Mouse (Mus musculus) thymus, postnatal 4 days (tissue): ENCODE results near the gene Hgd.
A peak's percentile ranks its signal among the peaks of the same experiment; 100 is the strongest.

Source experiments
- DNase-seq: peaks from one replicate; pipeline ENCODE4 v3.0.0; 2021

Gene Hgd

DNA sequence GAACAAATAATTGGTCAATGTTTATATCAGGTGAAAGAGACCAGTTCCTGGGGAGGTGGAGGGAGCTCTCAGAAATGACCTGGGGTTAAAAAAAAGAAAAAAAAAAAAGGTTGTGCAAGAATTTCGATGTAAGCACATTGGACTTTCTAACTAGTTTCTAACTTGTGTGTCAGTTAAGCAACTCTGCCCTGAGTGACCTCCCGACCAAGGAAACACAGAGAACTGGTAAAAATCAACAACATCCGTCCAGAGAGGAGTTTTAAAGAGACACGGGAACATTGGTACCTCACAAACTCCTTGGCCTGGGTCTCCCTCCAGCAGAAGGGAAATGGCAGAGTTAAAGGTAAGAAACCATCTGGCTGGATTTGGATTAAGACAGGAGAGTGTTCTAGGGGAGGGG, at the start of gene Hgd:
Hgd (plus strand) TSS at position 160 of the 400 bp plus-strand sequence.
- no peak for DNase-seq

DNA sequence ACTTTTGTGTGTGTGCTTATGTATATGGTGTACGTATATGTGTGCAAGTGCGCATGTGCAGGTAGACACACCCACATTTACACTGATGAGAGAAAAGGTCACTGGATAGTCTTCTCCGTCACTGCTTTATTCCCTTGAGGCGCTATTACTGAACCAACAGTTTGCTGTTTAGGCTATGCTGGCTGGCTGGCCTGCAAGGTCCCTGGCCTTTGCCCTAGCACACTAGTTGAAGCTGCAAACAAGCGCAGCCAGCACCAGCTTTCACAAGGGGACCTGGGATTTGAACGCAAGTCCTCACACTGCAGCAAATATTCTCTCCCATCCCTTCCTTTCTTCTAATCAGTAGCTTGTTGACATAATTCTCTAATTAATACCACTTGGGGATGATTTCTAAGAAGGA, 49.8 kb upstream of the Hgd start:
- DNase-seq: no peak

DNA sequence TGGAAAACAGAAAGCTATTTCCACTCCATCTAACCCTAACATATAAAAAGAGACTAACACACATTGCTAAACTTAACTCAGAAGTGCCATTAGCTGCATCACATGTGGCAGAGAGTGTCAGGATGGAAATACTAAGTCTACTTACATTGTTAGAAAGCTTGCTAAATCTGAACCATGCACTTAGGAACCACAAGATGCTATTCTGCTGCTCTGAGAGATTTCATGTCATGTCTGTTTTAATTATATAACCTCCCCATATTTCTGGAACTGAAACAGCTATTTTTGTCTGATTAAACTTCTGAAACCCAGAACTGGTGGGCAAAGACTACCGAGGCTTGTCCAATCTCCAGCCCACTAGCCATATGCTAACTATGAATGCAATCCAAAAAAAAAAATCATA, 47.9 kb upstream of the Hgd start:
- DNase-seq: no peak

DNA sequence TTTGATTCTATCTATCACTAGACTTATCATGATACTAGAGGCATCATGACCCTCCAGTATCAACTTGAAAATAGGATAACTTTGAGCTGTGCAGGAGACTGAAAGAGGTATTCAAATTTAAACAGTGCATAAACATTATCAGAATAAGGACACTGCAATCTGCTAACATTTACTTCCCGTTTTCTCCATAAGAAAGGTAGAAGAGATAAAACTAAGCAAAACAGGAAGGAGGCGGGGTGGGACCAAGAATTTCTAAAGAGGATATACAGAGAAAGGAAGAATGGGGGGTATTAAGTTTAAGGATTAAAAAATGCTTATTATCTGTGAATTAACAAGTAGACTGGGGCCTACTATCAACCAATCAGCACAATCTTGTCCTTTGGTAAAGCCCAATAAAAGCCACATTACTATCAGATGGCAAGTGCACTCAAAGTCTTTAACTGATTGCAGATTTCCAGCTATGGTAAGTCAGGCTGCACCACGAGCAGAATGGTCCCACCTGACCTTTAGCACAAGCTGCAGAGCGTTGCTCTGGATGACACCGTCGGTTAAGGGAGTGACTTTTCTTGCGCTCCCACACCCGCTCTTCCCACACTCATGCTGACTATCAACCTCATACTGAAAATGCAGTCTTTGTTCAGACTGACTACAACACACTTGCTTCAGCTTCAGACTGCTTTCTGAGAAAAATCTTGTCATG, 46.4 kb upstream of the Hgd start:
- DNase-seq: no peak

DNA sequence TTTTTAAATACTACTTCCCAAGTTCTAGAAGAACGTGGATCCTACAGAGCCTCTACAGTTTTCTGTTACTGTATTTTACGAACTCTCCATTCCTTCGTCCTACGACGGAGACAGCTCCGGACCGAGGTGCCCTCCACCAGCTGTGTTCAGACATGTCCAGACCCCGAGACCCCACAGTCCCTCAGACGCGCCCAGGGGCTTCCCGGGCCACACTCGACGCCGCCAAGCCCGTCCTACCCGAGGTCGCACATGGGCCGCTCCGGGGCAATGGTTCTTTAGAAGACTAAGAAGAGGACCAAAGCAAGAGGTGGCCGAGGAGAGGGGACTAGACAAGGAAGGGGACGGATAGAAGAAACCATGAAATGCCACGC, 40.7 kb upstream of the Hgd start:
- no peak for DNase-seq

DNA sequence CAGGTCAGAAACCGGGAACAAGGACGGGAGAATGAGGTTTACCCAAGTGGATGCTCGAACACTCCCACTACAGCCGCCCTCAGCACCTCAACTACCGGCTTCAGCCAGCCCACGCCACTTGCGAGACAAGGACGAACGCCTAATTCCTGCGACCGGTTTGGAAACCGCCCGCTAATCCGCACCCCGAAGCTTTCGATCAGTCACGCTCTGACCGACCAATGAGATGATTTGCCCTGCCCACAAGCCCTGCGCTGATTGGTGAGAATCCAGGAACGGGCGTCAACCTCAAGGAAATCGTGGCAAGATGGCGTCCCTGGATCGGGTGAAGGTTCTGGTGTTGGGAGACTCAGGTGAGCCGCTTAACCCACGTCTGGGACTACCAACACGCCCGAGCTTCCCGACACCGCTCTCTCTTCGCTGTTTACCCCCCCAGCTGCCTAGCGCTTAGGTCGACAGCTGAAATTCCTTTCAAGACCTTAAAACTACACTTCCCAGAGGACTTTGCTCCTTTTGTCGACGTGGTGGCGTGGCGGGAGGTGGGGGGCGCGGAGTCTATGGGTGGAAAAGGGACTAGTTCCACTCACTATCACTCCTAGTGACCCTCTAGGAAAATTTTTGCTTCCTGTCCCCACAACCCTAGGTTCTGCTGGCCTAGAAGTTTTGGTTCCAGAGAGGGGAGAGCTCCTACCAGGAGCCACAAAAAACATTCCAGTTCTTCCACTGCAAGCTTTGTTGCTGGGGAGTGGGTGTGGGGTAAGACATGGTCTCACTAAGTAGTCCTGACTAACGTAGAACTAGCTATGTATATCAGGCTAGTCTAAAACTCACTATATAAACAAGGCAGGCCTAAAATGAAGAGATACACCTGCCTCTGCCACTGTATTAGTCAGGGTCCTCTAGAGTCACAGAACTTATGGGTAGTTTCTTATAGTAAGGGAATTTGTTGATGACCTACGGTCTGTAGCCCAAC, 40.1 kb upstream of the Hgd start, which contains the start of the genes Gtf2e1 and Rabl3:
Gtf2e1 (minus strand) TSS at position 179 of the 970 bp plus-strand sequence.
Rabl3 (plus strand) TSS at position 275 of the 970 bp plus-strand sequence.
- DNase-seq: peak; percentile 93

DNA sequence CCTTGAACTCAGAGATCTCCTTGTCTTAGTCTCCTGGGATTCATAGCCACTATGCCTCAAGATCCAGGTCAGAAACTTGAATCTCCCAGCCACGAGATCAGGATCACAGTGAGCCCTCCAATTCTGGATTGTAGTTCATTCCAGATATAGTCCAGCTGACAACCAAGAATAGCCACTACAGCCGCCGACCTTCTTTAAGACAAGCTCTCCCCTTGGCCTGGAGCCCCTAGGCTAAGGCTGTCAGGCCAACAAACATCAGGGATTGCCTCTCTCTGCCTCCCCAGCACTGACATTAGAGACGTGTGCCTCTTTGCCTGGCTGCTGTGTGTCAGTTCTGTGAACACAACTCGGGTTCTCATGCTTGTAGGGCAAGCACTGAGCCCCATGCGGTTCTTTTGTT, 39.2 kb upstream of the Hgd start:
- DNase-seq: no peak

DNA sequence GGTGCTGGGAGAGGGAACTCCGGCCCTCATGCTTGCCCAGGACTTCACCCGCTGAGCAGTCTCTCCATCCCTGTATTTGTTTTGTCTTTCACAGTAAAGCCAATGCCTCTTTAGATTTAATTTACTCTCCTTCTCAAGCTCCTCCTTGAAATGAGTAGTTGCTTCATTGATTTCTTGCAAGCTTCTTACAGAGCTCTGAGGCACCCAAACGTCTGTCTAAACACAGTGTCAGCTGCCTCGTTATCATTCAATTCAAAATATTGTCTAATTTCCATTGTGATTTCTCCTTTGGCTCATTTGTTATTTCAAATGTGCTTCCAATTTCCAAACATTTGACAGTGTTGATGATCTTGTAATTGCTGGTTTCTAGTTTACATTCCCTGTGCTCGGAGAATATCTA, 33.6 kb upstream of the Hgd start:
- no peak for DNase-seq

DNA sequence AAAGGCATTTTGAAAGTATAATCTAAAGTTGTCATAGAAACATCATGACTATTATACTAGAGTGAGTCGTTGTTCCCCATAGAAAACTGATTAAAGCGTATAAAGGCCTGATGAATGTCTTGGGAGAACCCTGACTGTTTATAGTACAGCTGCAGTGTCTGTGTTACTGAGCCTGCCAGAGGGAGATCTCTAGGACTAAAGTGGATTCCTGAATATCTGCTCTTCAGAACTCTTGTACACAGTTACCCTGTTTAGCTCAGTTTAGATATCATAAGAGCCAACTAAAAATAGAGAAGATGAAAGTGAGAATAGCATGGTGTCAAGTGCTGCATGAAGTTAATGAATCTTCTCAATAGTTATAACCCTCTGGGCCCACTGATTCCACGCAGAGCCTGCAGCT, 29.7 kb upstream of the Hgd start:
- no peak for DNase-seq

DNA sequence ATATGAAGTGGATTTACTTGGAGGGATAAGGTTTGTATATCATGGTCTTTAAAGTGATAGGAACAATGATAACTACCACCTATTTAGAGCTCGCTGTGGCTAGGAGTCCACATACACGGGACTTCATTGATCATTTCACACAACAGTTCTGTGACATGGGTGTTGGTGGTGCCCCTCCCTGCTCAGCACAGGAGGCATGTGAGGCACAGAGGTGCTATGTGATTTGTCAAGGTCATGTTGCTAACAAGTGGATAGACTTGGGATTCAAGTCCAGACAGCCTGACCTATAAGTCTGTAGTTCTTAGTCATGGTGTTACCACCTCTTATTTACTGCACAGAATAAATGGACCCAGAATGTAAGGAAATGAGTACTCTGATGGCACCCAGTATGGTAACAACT, 29.0 kb upstream of the Hgd start:
- no peak for DNase-seq

DNA sequence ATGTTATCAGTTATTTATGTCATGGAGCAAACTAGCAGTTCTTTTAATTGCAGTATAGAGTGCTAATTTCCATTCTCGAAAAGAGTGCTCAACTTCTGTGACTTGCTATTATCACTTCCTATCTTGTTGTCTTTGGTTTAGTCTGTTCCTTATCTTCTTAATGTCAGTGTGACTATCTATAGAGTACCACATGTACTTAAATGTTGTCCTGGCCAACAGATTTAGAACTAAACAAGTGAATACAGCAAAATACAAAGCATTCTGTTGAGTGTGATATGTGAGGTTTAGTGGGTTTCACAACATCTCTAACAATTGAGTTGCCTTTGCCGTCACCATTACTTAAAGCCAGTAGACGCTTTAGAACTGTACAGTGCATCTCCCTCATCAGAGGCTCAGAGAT, 27.1 kb upstream of the Hgd start:
- no peak for DNase-seq

DNA sequence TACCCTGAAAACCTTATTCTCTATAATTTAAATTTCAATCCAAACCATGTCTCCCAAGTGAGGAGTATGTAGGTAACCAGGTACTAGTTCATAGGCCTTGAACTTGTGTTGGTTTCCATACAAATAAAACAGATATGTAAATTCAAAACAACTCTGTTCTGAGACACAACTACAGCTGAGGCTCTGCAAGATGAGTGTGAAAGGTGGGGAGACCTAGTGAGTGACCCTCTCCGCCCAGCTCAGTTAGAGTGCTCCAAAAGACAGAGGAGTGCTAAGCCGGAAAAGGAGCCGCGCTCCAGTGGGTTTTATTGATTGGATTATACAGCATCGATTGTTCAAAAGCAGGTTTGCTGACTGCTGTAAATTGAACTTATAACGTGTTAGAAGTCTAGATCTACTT, 17.5 kb upstream of the Hgd start:
- no peak for DNase-seq

DNA sequence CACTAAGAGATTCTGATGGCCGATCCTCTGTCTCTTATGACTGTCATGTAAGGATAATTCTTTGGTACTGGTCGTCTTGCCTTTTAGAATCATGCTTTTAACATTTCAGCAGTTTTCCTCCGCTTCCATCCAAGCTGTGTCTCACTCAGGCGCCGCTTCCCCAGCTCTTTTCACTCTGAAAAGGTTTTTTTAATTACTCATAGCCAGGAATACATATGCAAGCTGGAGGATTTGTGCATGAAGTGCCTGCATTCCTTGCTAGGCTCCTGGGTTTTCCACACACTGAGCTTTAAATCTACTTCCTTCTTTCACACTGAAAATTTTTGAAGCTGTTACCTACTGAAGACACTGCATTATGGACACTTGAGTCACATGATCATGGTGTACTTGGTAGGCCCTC, 17.0 kb upstream of the Hgd start:
- no peak for DNase-seq

DNA sequence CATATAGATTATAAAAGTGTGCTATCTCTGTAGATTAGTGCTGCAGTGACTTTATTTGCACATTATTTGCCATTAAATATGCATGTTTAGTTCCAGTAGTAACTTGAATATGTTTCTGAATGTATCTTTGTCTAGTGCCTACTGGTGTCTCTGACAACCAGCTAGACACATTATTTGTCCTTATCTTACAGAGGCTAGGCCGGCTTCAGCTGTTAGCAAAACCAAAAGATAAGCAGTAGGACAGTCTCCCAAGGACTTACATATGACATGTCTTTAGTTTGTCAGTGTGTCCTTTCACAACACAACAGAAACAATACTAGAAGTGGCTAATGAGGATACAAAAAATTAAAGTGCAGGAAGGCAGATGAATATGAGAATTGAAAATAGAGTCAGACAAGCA, 14.8 kb upstream of the Hgd start:
- no peak for DNase-seq

DNA sequence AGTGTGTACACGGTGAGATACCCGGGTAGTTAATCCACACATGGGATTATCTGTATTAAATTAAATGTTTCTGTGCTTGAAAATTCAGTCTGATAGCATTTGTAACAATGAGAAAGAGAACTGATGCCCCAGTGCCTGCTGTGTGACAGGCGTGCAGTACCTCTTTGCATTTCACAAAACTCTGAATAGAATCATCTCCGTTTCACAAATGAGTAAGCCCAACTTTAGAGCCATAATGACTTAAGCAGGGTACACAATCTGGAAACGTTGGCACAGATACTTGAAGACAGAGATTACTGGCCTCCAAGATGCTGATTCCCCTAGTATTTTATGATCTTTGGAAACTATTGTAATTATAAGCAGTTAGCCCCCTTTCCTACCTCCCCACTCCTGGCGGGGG, 13.8 kb upstream of the Hgd start:
- no peak for DNase-seq

DNA sequence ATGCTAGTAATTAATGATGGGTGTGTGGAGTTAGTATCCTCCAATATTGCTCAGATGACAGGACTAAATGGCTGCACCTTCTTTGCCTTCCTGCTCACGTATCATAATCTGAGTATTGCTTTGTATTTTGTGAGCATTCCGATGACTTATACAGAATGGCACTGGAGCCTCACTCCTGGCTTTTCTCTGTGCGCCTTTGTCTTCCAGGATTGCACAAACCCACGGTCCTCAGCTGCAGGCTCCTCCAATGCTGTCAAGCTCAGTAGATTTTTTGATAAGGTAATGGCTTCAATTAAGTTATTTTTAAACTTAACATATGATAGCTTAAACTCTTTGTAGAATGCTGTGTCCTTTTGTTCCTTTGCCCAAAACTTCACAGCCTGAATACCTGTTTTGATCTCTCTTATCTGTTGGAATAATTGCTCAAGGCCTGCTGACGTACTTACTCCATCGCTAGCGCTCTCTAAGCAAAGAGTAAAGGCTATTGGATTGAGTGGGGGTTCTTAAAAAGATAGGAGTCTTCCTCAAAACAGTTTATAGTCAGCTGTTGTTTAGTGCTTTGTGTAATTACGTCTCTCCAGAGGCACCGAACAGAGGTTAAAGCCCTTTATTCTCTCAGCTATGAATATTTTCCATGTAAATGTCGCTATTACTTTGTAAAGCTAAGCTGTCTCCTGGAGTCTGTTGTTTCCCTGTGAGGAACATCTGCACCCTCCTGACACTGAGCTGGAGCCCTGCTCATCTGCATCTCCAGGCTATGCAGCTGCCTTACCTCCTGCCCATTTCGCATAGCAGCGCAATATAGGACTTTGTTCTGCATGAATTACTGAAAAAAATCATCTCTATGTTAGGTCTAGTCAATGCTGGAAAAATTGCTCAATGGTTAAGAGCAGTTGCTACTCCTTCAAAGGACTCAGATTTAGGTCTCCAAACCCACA, 12.6 kb upstream of the Hgd start:
- no peak for DNase-seq

DNA sequence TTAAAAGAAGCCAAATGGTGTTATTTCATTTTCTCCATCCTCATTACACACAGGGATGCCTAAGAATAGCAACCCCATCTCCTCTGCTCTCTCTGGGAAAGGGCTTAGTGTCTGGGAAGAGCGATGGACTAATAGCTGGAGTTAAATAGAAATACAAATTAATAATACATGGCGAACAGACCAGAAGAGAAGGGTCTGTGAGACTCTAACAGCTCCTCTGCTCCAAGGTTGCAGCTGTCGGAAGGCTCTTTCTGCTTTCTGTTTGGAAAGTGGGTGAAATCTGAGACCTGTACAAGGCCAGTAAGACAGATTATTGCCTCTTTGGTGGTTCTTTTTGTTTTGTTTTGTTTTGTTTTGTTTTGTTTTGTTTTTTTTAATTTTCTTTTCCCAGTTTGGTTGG, 8.4 kb upstream of the Hgd start:
- DNase-seq: no peak

DNA sequence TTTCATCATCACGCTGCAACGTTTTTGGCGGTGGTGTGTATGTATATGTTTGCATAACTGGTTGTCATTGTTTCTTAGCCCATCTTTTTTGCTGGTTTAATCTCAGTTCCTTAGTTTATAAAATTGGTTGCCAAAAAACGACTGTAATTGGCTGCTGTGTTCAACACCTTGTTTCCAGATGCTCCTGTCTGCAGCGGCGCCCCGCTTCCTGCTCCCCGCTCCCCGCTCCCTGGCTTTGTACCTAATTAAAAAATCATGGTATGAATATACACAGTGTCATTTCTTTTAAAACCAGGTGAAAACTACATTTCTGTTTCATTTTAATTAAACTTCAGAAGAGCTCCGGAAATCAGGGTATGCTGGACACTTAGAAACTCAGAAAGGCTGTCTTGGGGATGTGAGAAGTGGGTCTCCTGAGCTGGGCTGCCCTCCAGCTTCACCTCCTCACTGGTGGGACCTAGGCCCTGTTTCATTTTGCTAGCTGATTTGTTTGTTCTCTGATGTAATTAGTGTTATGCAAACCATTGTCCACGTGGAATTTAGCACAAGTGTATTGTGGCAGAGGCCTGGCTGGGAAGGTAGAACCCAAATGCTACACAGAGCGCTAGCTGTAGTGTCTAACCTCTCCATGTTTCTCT, 7.7 kb upstream of the Hgd start:
- DNase-seq: no peak

DNA sequence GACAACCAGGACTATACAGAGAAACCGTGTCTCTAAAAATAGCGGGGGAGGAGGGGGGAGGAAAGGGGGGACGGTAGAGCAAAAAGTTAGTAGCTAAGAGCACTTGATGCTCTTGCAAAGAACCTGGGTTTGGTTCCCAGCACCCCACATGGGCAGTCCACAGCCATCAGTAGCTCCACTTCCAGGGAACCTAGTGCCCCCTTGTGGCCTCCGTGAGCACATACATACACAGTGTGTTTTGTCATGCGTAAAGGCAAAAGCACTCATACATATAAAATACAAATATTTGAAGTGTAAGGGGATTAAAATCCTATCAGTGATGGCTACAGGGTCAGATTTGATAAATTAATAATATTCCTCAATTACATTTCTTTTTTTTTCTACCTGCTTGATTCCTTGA, 6.9 kb upstream of the Hgd start:
- peak; percentile 13 for DNase-seq

DNA sequence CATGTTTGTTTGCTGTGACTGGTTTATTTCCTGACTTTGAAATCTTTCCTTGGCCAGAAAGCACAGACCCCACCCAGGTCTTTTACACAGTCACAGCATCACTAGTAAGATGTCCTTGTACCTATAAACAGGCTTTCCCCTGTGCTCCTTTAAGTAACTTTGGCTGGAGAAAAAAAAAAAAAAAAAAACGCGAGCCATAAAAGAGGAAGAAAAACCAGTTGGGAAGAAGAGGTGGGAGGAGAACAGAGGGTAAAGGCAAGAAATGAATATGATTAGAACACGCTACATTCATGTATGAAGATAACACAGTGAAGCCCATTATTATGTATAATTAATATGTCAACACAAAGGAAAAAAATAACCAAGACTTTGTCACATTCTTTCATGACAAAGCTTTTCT, 4.6 kb upstream of the Hgd start:
- no peak for DNase-seq

DNA sequence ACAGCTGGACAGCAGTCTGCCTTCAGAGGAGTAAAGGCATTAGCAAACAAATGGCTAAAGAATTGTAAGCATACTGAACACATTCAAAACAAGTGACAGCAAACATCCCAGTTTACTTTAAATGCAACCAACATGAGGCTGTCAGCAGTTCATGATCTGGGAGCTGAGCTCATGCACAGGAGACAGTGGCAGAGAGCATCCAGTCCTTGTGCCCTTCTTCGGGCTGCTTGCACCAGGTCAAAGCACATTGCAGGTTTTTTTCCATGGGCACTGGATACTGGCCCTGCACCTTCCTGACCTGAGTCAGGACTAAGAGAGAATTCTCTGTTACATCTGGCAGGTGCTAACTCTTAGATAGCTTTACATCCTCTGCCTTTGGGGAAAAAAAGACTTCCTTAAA, 362 bp upstream of the Hgd start:
- no peak for DNase-seq

DNA sequence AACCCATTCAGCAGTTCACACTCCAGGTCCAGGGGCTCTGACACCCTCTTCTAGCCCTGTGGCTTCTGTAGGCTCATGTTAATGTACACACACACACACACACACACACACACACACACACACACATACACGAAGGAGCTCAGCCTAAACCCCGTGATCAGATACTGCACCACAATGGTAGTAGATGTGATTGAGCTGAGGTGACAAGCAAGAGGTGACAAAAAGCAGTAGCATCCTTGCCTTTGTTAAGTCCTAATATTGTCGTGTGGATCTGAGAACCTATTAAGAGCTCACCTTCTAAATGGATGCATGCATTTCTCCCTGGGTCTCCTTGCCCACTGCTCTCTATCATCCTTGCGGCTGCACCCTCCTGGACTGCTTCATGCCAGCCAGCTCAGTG, 698 bp downstream of the Hgd start:
- no peak for DNase-seq

DNA sequence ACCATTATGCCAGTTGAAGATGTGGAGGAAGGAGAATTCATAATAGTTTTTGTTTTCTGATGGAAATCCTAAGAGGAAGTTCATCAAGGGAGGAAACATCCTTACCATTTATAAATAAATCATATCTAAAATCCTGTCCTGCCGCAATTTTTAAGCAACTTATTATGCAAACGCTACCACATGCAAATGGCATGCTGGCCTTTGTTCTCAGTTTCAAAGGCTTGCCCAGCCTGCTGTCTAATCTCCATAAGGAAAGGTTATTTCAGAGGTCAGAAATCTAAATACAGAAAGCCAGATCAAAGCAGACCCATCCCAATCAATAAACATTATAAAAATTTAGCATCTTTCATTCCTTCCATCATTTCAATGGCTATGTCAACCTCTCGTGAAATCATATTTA, 1.9 kb downstream of the Hgd start:
- DNase-seq: no peak
